In the genomic region with DNA sequence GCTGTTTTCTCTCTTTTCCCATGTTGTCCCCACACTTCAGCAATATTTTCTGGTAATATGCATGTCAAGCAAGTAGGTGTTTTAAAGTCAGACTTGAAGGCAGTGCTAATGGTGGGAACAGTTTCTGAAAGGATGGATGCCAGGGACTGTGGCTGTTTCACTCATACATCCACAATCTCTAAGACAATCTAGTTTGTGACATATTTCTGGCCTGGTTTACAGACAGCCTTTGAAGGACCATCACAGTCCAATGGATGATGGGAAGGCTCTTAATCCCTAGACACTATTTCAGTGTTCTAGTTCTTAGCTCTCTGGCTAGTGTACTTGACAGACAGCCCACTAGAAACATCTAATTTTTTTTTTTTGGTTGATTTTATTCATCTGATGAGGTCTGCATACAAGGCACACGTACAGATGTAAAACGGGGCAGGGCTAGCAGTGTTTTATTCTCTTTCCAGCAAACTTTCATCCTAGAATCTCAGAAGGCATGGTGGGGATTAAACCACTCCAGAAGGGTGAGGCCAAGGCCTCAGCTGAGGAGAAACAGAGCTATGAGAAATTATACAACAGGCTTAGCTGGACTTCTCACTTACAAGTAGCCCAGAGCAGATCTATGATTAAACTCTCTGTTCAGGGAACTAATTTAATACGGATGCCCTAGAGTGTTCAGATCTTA, we compare ENCODE assay signal across 22 mouse cellular contexts. TPM values are rescaled to one million over a fixed set of nuclear protein-coding genes. Genes with fewer than 3 reads are reported as not detected.
DNase-seq lines count a peak whose midpoint lies in the region; ATAC-seq lines count a peak whose summit lies in the region.
"Had no signal": no experiment of that assay in that cellular context is flagged by ENCODE, and none has a peak within 500 bp of the region (broad histone marks: within the 10 kb centered on the region; RNA-seq: fewer than 3 reads in every experiment).

No protein-coding gene starts in this region.

- H3K4me2 ChIP-seq in lung, embryonic 15.5 days: no peak overlapping the region
- no peak overlapping the region for H3K4me2 ChIP-seq in embryonic facial prominence, embryonic 15.5 days (replicated peaks)
- no peak overlapping the region for H3K4me2 ChIP-seq in stomach, embryonic 15.5 days
- H3K4me2 ChIP-seq: heart, embryonic 11.5 days; heart, embryonic 15.5 days; hindbrain, embryonic 13.5 days had no signal

- no peaks in the 10 kb centered on the region for H3K9me3 ChIP-seq in lung, embryonic 15.5 days
- H3K9me3 ChIP-seq in embryonic facial prominence, embryonic 15.5 days (replicated peaks): no peaks in the 10 kb centered on the region
- H3K9me3 ChIP-seq in stomach, embryonic 15.5 days: no peaks in the 10 kb centered on the region
- H3K9me3 ChIP-seq: heart, embryonic 15.5 days; hindbrain, embryonic 13.5 days had no signal

- H3K4me3 ChIP-seq in lung, embryonic 15.5 days: no peak overlapping the region
- no peak overlapping the region for H3K4me3 ChIP-seq in embryonic facial prominence, embryonic 15.5 days (replicated peaks)
- no peak overlapping the region for H3K4me3 ChIP-seq in stomach, embryonic 15.5 days (replicated peaks)
- H3K4me3 ChIP-seq: heart, embryonic 15.5 days; hindbrain, embryonic 13.5 days had no signal

- H3K27me3 ChIP-seq in lung, embryonic 15.5 days: no peaks in the 10 kb centered on the region
- H3K27me3 ChIP-seq in embryonic facial prominence, embryonic 15.5 days: no peaks in the 10 kb centered on the region
- no peaks in the 10 kb centered on the region for H3K27me3 ChIP-seq in stomach, embryonic 15.5 days (replicated peaks)
- H3K27me3 ChIP-seq: heart, embryonic 15.5 days; hindbrain, embryonic 13.5 days had no signal

- H3K4me1 ChIP-seq in lung, embryonic 15.5 days: peaks cover 3% of the 10 kb centered on the region; the same call in 1 of the 2 replicates
- no peaks in the 10 kb centered on the region for H3K4me1 ChIP-seq in embryonic facial prominence, embryonic 15.5 days
- H3K4me1 ChIP-seq in stomach, embryonic 15.5 days: no peaks in the 10 kb centered on the region
- H3K4me1 ChIP-seq: heart, embryonic 15.5 days; hindbrain, embryonic 13.5 days had no signal

- ATAC-seq in lung, embryonic 15.5 days (ENCODE audit: borderline replicate concordance, extremely low read depth, low FRiP score, low TSS enrichment): peak; percentile 70; the same call in 1 of the 2 replicates
- ATAC-seq in embryonic facial prominence, embryonic 15.5 days (ENCODE audit: insufficient number of reproducible peaks, low FRiP score, low TSS enrichment, low read depth): peak; percentile 69
- ATAC-seq in stomach, embryonic 15.5 days (ENCODE audit: insufficient read depth, low FRiP score, low read depth): peak; percentile 50; the same call in 1 of the 2 replicates
- ATAC-seq: forebrain, embryonic 16.5 days; hindbrain, postnatal 0 days had no signal

- no peak overlapping the region for H3K9ac ChIP-seq in lung, embryonic 15.5 days
- no peak overlapping the region for H3K9ac ChIP-seq in embryonic facial prominence, embryonic 15.5 days
- no peak overlapping the region for H3K9ac ChIP-seq in stomach, embryonic 15.5 days
- H3K9ac ChIP-seq: heart, embryonic 15.5 days; hindbrain, embryonic 13.5 days had no signal

- 50% methylated on average over 3 of the region's 3 CpGs for WGBS in lung, embryonic 15.5 days
- 53% methylated on average over 3 of the region's 3 CpGs for WGBS in embryonic facial prominence, embryonic 15.5 days
- 45% methylated on average over 3 of the region's 3 CpGs for WGBS in stomach, embryonic 15.5 days

- no peaks in the 10 kb centered on the region for H3K36me3 ChIP-seq in lung, embryonic 15.5 days
- H3K36me3 ChIP-seq in embryonic facial prominence, embryonic 15.5 days: no peaks in the 10 kb centered on the region
- no peaks in the 10 kb centered on the region for H3K36me3 ChIP-seq in stomach, embryonic 15.5 days
- H3K36me3 ChIP-seq: heart, embryonic 15.5 days; hindbrain, embryonic 13.5 days had no signal

- H3K27ac ChIP-seq in lung, embryonic 15.5 days: peak overlapping the region; percentile 49; the same call in 1 of the 2 replicates
- H3K27ac ChIP-seq in embryonic facial prominence, embryonic 15.5 days (replicated peaks): peak overlapping the region; percentile 60; the same call in 1 of the 2 replicates
- H3K27ac ChIP-seq in stomach, embryonic 15.5 days: peak overlapping the region; percentile 21; the same call in 1 of the 2 replicates
- H3K27ac ChIP-seq: heart, embryonic 15.5 days; hindbrain, embryonic 13.5 days; hindbrain, postnatal 0 days had no signal

- no peak for DNase-seq in lung, postnatal 36 days
- no peak for DNase-seq in adrenal gland, postnatal 36 days
- no peak for DNase-seq in spleen, postnatal 14 days (ENCODE audit: low spot score in 2 of 2)
- DNase-seq: adrenal gland, adult 8-10 months; cerebellum, adult 11 months; cerebellum, adult 8-10 months; cerebellum, postnatal 14 days; embryo, embryonic 11 days; gastrocnemius, postnatal 10 days; heart, postnatal 14 days had no signal

RNA-seq across cellular contexts. Expression of a gene that starts 28.4 kb away (rescaled TPM):
- 0.25 and 0.39 TPM in 2 replicates for polyA plus RNA-seq in lung, embryonic 15.5 days (2015; fragmentation: Nextera tagmentation; extraction: Ambion mirVana)
- polyA plus RNA-seq in embryonic facial prominence, embryonic 15.5 days (2015; fragmentation: Nextera tagmentation; extraction: Ambion mirVana): 1.6 and 1.8 TPM in 2 replicates
- 0.26 and 0.63 TPM in 2 replicates for polyA plus RNA-seq in stomach, embryonic 15.5 days (2015; fragmentation: Nextera tagmentation; extraction: Ambion mirVana)
- not detected for total RNA-seq in adrenal gland, postnatal 36 days (2021)
- total RNA-seq: adrenal gland, adult 8-10 months; common myeloid progenitor, adult 5-6 weeks; ES-E14; hematopoietic stem cell, adult 5-6 weeks had no signal
- polyA plus RNA-seq: forebrain, embryonic 11.5 days; heart, embryonic 11.5 days; hindbrain, embryonic 13.5 days had no signal
